Mouse (Mus musculus): Measurements from ENCODE around the gene Slc35b2.
A peak's percentile ranks its signal among the peaks of the same experiment; 100 is the strongest.

Gene Slc35b2

GRCm38 (mm10) chr17:45599446-45600242 is 36.0 kb downstream of the Slc35b2 start, which contains the start of gene Slc29a1:
Gene Slc29a1 (minus strand): TSS chr17:45599606.
- peak in 1 of 2 experiments; percentile 65 for DNase-seq (ENCODE audit: low spot score in 2 of 2)

DNA sequence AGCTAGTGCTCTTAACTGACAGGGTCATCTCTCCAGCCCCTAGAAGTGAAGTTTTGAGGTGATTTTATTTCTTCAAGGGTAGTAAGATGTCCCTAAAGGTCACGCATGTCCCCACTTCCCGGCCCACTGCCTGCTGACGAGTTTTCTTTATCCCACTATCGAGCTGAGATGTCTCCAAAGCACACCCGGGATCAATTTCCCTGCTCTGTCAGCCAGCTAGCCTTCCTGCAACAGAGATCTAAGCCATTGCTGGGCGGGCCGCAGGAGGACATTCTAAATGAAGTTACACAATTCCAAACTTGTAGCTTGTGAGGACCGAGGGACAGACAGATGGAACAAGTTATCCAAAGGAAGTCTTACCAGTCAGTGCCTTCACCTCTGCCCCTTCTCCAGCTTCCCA is 36.6 kb downstream of the Slc35b2 start:
- no peak for DNase-seq (ENCODE audit: low spot score in 2 of 2)

DNA sequence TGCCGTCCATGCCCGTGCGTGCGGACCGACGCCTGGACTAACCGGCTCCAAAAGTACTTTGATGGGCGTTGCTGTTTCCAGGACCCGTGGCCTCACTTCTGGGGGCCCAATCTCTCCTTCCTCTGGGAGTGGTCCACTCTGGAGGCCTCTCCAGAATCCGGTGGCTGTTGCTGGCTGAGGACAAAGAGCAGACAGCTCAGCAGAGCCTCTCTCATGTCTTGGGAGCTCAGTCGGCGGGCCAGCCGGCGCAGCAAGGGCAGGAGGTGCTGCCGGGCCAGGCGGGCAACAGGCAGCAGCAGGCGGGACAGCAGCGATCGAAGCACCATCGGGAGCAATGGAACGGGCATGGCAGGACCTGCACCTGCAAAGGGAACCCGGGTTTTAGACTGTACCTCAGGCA is 37.7 kb downstream of the Slc35b2 start:
- DNase-seq (ENCODE audit: low spot score in 2 of 2), result no peak

DNA sequence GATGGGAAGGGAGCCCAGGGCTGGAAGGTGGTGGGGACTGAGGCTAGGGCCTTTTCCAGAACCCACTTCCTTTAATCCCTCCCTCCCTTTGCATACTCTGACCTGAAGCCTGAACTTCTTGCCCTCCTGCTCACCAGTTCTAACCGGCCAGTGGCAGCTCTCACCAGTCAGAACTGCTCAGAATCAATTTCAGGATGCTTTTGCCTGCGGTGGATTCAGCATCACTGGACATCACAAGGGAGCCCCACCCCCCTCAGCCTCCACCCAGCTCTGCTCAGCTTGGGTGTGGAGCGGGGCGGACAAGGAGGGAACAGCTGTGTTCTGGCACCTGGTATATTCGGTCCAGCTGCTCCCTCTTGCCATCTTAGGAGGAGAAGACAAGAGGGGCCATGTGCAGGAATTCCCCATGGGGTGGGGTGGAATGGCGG is 38.2 kb downstream of the Slc35b2 start, which contains the start of gene Mymx:
Gene Mymx (minus strand): TSS at position 226 of the 428 bp plus-strand sequence.
- no peak for DNase-seq (ENCODE audit: low spot score in 2 of 2)

DNA sequence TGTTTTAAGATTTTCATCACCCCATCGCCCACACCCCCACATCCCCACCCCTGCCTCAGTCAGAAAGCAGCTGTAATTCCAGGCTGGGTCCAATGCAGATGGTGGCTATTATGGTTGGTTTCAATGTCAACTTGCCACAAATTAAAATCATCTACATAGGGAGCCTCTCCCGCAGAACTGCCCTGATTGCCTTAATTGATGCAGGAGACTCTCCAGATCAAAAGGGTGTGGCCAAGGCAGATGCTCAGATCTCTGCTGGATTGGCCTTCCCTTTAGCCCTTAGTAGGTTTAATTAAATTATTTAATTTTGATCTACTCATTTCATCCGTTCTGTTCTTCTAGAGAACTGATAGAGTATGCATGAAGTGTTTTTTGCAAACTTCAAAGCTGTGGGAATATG is 39.3 kb downstream of the Slc35b2 start:
- DNase-seq (ENCODE audit: low spot score in 2 of 2), result no peak

DNA sequence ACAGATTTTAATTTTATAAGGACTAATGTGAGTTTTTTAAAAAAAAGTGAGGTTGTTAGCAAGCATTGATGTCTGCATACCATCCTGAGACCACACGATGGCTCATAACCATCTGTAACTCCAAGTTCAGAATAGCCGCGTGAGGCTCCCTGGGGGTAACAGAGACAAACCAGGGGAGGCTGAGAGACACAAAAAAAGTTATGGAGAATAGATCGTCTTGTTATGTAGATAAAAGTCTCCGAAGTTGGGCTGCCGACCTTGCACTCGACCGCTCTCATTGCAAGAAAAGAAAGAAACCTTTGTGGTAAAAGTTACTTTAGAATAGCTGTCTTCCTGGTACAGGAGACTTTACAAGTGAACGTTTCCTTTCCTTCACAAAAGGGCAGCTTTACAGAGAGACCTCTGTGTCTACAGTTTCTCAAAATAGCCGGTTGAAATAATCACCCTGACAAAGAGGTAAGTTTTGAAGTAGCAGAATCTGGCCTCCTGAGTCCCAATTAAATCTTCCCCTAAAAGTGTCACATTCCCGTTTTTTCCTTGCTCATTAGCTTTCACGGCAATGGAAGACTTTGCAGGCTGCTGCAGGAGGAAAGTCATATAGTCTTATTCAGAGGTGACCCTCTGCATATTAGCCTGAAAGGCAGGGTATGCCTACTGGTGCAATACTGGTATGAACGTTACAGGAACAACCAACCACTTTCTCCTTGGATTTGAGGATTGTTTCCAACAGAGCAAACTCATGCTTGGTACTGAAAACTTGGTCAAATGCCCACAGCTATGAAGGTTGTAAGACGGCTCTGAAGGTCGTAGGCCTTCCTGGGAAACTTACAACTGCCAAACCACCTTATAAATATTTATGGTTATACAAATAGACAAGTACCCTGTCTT is 43.6 kb downstream of the Slc35b2 start:
- DNase-seq (ENCODE audit: low spot score in 2 of 2), result no peak

- no peak for DNase-seq (ENCODE audit: low spot score in 2 of 2)
Observed at GRCm38 (mm10) chr17:45608396-45608795, 44.7 kb downstream of the Slc35b2 start.

DNA sequence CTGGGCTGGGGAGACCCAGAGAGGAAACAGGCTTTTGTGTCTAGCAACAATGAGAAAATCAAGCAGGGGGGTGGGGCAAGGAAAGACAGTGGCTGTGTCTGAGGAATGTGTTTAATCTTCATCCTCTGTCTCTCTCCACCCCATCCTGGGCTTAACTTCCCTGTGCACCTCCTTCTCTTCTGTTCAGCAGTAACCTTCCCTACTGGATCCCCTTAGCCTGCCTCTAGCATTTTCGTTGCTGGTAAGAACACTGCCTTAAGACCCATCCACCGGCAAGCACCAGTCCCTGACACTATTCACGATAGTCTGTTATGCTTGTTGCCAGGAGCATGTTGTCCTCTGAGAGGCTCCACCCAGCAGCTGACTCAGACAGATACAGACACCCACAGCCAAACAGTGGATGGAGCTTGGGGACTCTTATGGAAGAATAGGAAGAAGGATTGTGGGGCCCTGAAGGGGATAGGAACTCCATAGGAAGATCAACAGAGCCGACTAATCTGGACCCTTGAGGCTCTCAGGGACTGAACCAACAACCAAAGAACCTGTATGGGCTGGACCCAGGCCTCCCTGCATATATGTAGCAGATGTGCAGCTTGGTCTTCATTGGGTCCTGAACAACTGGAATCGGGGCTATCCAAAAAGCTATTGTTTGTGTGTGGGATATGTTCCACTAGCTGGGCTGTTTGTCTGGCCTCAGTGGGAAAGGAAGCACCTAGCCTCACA is 46.6 kb downstream of the Slc35b2 start:
- DNase-seq (ENCODE audit: low spot score in 2 of 2), result no peak

DNA sequence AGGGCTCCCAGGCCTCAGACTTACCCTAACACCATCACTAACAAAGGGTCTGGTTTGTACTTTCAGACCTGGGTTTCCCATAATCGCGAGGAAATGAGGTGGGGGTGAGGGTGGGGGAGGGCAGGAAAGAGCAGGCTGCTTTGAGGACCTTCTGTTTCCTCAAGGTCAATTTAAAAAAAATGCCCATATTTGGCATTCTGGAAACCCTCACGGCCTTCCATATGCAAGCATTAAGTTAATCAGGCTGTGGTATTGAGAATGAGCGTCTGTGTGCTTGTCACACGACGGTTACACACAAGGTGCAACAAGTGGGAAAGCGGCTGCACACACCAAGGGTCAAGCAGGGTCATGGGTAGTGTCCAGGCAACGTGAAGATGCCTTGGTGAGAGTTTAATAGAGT is 48.3 kb downstream of the Slc35b2 start:
- DNase-seq (ENCODE audit: low spot score in 2 of 2), result no peak

DNA sequence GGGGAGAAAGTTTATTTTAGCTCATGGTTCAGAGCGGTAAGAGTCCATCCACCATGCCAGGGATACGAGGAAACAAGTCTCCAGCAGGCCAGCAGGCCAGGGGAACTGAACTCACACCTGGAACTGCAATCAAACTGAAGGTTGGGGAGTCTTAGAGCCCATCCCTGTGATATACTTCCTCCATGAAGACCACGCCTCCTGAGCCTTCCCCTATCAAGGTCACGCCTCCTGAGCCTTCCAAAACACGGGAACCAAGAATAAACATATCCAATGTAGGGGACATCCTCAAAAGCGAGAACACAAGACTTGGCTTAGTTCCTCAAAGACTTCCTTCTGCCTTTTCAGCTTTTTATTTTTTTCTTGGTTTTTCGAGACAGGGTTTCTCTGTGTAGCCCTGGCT is 49.2 kb downstream of the Slc35b2 start:
- no peak for DNase-seq (ENCODE audit: low spot score in 2 of 2)

DNA sequence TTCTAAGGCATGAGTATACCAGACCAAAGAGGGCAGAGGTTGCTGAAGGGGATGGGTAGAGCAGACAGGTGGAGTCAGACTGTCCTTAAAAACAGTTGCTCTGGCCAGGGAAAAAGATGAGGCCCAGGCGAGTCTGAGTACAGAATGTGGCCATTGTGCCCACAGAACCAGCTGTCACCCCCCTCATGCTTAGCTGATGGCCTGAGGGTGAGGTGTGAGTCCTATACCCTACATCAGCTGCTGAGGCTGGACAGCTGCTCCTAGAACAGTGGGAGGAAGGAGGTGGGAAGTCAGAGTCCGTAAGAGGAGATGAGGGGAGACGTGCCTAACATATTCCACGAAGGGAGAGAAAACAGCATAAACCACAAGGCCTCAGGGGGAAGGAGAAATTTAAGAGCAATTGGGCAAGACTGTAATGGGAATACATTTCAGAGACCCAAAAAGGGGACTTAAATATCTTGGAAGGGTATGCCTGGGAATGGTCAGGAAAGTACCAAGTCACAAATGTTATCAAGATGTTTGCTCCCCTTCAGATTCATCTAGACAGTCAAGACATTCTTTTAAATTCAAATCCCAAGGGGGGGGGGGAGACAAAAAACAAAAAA is 52.5 kb downstream of the Slc35b2 start:
- DNase-seq (ENCODE audit: low spot score in 2 of 2), result no peak

- no peak for DNase-seq (ENCODE audit: low spot score in 2 of 2)
Observed at GRCm38 (mm10) chr17:45616679-45617078, 53.0 kb downstream of the Slc35b2 start.
